Mouse (Mus musculus): ENCODE measurements around the gene Egr2. TPM values are rescaled to one million over a fixed set of nuclear protein-coding genes. Genes with fewer than 3 reads are reported as not detected.

The Egr2 gene
- total RNA-seq, 2 experiments from 2014 or later: 1.3 to 3.9 TPM

DNA sequence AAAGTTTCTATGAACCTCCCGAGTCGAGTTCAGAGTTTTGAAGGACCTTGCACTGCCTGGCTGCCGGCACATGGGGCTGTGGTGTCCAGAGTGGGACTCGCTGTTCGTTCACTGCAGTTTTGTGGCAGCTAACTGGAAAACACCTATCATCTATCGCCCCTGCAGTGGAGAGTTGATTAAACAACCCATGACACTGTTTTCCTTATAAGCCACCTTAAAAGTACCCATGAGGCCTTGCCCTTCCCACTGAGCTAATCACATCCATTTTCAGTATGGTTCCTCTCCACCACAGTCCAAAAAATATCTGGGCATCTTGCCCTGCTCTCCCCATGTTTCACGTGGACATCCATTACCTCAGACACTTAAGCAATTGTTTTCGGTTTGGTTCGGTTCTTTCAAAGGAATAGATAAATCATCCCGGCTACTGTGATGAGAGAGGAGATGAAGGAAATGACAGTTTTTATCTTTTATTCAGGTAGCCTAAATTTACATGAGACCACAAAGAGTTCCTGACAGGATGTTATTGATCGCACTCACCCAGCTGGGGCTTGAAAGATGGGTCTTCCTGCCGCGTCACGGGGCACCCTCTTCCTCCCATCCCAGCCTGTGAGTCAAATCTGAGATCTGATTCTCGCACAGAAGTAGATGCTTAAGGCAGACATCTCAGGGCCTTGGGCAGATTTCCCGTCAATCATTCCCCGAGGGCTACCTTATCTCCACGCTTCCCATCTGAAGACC is 50.8 kb downstream of the Egr2 start:
- DNase-seq: no peak
- intact Hi-C loops (cut with DNase I; ENCODE audit: low total_unique reads): no loop called here

Other genes with a start within 250 kb of the Egr2 start
- 10 to 100 TPM; 17.7 to 20.8 TPM for gene Ado, start 13.5 kb downstream of the Egr2 start, total RNA-seq (2021)

Measured in gastrocnemius, postnatal 14 days (tissue).